Mouse (Mus musculus) left cerebral cortex, adult 2 months (tissue): Measurements from ENCODE around the gene Dusp6. TPM values are rescaled to one million over a fixed set of nuclear protein-coding genes. Genes with fewer than 3 reads are reported as not detected.
A peak's percentile ranks its signal among the peaks of the same experiment; 100 is the strongest.

Experiments used
- DNase-seq, 2 experiments: peaks; one replicate each; pipeline ENCODE4 v3.0.0; 2021 to 2022; ENCODE audit warnings: low spot score in 2 of 2, mixed read lengths in 1 of 2; ENCODE audit errors: extremely low spot score in 1 of 2
- H3K27ac ChIP-seq: fragments of 200-600 bp; 2 replicates; pipeline ENCODE4 v1.8.1; 2022
- H3K4me3 ChIP-seq: fragments of 200-600 bp; 2 replicates; pipeline ENCODE4 v1.8.1; 2022
- CTCF ChIP-seq: fragments of 200-600 bp; IDR thresholded peaks from 2 replicates; pipeline ENCODE4 v1.8.1; 2022; ENCODE audit warnings: antibody characterized with exemption, mild to moderate bottlenecking, moderate library complexity
- intact Hi-C: fragments of 180-260 bp; cut with DNase I; formaldehyde crosslinking; loops from one replicate; pipeline ENCODE4 v1.15.1; 2025
- total RNA-seq, 2 experiments: library from RNA; stranded (reverse); gene quantifications; 2 replicates each; pipeline ENCODE4 v1.2.3; 2021

Gene Dusp6
- total RNA-seq, 2 experiments from 2014 or later = 101 to 116 TPM

DNA sequence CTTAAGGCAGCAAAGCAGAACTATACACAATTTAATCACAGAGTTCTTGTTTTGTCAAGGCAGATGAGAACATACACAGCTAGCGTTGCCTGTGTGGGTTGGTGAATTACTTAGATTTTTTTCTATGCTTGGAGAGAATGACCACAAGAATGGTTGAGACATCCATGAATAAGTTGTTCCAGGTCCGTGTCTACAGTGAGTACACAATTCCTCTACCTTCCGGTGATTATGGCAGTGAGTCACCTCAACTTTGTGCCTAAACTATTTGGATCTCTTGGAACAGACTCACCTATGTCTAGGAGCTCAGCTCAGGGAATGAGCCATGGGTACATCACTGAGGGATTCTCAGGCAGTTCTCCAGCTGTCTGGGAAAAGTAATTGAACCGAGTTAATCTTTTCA is 45.8 kb downstream of the Dusp6 start:
- DNase-seq = no peak
- Histone ChIP-seq H3K27ac (peak overlapping the region; percentile 87), H3K4me3 (no peak overlapping the region)
- intact Hi-C loops = loop anchor here (1.0 to 5.0 kb wide), 2 partner anchors 24 to 168 kb away; no protein-coding TSS in a partner anchor
- no peak for TF ChIP-seq CTCF

DNA sequence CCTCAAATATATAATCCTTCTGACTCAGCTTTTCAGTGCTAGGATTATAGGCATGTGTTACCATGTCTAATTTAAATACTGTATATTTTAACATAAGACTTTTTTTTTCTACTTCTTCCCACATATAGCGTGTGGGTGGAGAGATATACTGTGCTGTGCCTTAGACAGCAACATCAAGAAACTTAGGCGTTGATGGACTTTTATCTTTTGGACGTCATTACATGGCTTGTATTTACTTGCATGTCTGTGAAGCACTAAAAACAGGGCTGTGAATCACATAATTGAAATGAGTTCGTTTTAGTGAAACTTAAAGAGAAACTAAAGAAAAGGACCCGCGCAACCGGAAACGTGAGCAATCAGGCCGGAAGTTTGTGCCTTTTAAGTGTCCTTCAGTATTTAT is 46.6 kb downstream of the Dusp6 start:
- intact Hi-C loops = loop anchor here (1.0 to 5.0 kb wide), 7 partner anchors 14 to 307 kb away; partner anchors contain the start of gene Dusp6
- no peak for TF ChIP-seq CTCF
- Histone ChIP-seq H3K4me3 (no peak overlapping the region), H3K27ac (peak overlapping the region; percentile 87)
- no peak for DNase-seq

DNA sequence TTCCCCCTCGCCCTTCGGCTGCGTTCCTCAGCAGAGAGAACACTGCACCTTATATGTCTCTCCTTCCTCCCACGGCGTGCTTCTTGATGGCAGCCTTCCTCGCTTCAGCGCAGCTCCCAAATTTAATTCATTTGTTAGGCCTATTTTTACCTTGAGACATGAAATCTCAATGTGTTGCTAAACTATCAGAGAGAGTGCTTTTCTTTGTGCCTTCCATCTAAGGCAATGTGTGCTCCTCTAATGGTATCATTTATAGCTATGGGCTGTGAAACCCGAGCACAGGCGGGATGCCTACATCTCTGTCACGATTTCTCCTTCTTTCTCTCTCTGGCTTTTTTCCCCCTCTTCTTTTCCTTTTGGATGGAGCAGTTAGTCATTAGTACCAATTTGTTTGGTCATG is 47.2 kb downstream of the Dusp6 start:
- no peak for TF ChIP-seq CTCF
- Histone ChIP-seq H3K27ac (peak overlapping the region; percentile 87), H3K4me3 (no peak overlapping the region)
- intact Hi-C loops = loop anchor here (1.0 to 2.0 kb wide), 5 partner anchors 13 to 307 kb away; partner anchors contain the start of gene Dusp6
- peak; percentile 50 to 54 for DNase-seq

- Histone ChIP-seq H3K4me3 (no peak overlapping the region), H3K27ac (peak overlapping the region; percentile 87; the same call in 1 of the 2 replicates)
- intact Hi-C loops = loop anchor here (2.0 kb wide), 3 partner anchors 45 to 305 kb away; partner anchors contain the start of gene Dusp6
- DNase-seq = no peak
- TF ChIP-seq CTCF = no peak
Observed at GRCm38 (mm10) chr10:99311956-99312355, 48.9 kb downstream of the Dusp6 start.

DNA sequence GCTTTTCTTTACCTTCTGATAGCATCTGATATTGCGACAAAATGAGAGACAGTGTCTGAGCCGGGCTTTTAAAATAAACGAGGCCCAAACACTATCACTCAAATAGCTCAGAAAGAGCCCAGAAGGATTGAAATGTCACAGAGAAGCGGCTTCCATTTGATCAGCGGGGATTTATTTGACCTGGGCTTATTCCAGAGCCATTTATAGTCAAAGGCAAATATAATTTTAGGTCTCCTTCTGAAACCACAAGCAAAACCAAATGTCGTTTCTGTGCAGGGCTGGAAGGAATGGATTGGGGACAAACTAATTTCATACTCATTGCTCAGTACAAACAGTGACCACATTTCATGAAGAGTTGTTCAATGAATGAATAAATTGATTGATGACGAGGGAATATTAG is 51.3 kb downstream of the Dusp6 start:
- H3K27ac ChIP-seq = no peak overlapping the region
- no peak overlapping the region for H3K4me3 ChIP-seq
- intact Hi-C loops = no loop called here
- no peak for TF ChIP-seq CTCF
- no peak for DNase-seq

- intact Hi-C loops = no loop called here
- H3K27ac ChIP-seq = no peak overlapping the region
- no peak for TF ChIP-seq CTCF
- H3K4me3 ChIP-seq = no peak overlapping the region
- DNase-seq = no peak
Observed at GRCm38 (mm10) chr10:99317057-99317456, 54.0 kb downstream of the Dusp6 start.

Other genes with a start within 250 kb of the Dusp6 start
- 1 to 10 TPM; 5.8 to 8.4 TPM for gene Poc1b, start 156.2 kb upstream of the Dusp6 start, total RNA-seq
- gene Galnt4, start 155.1 kb upstream of the Dusp6 start, total RNA-seq = 1 to 10 TPM; 2.3 to 2.4 TPM
- not detected for gene Phxr2, start 136.9 kb upstream of the Dusp6 start, total RNA-seq